Mouse (Mus musculus) ES-E14 (cell line): ENCODE data around the gene Hectd4. TPM values are rescaled to one million over a fixed set of nuclear protein-coding genes. Genes with fewer than 3 reads are reported as not detected.

ENCODE experiments used
- DNase-seq: peaks from one replicate; pipeline ENCODE4 v3.0.0-alpha.2; 2013; ENCODE audit warnings: low read depth, low spot score
- H3K27ac ChIP-seq: 2 replicates; pipeline ENCODE4 v1.5.1; 2012; ENCODE audit warnings: low read depth, mild to moderate bottlenecking, low read length, moderate library complexity, mixed read lengths; ENCODE audit not compliant: poor library complexity, insufficient read depth, severe bottlenecking
- H3K36me3 ChIP-seq: 2 replicates; pipeline ENCODE4 v1.6.1; 2012; ENCODE audit warnings: mild to moderate bottlenecking, low read length, moderate library complexity, mixed read lengths; ENCODE audit not compliant: control insufficient read depth, poor library complexity, insufficient read depth, severe bottlenecking
- H3K4me1 ChIP-seq, 2 experiments: fragments of 150-350 bp in 1 of 2; sonication (generic) in 1 of 2; 2 replicates each; pipeline ENCODE4 v1.6.1; 2012; ENCODE audit warnings: low read length in 2 of 2, mild to moderate bottlenecking in 1 of 2, mixed read lengths in 1 of 2; ENCODE audit not compliant: control insufficient read depth in 2 of 2, insufficient read depth in 2 of 2, poor library complexity in 1 of 2
- H3K4me3 ChIP-seq, 2 experiments: fragments of 150-350 bp in 1 of 2; sonication (generic) in 1 of 2; 2 replicates each; pipeline ENCODE4 v1.5.1; 2012; ENCODE audit warnings: low read length in 2 of 2, low read depth in 1 of 2, mild to moderate bottlenecking in 1 of 2, mixed read lengths in 1 of 2; ENCODE audit not compliant: insufficient read depth in 1 of 2, poor library complexity in 1 of 2, severe bottlenecking in 1 of 2
- H3K9ac ChIP-seq: 2 replicates; pipeline ENCODE4 v1.6.1; 2012; ENCODE audit warnings: low read depth, mild to moderate bottlenecking, low read length, mixed read lengths; ENCODE audit not compliant: poor library complexity, insufficient read depth, severe bottlenecking
- H3K9me3 ChIP-seq: fragments of 150-350 bp; sonication (generic); 2 replicates; pipeline ENCODE4 v1.6.1; 2012; ENCODE audit warnings: low read depth, mild to moderate bottlenecking, low read length; ENCODE audit not compliant: control insufficient read depth, insufficient read depth
- CHD2 ChIP-seq: IDR thresholded peaks from 2 replicates; pipeline ENCODE4 v1.6.1; 2014; ENCODE audit warnings: mild to moderate bottlenecking, low read depth, low read length, inconsistent platforms
- HCFC1 ChIP-seq: IDR thresholded peaks from 2 replicates; pipeline ENCODE4 v1.6.1; 2012; ENCODE audit warnings: low read length, inconsistent platforms, borderline replicate concordance; ENCODE audit not compliant: insufficient read depth
- MAFK ChIP-seq: IDR thresholded peaks from 2 replicates; pipeline ENCODE4 v1.6.1; 2014; ENCODE audit warnings: mild to moderate bottlenecking, low read depth, low read length, inconsistent platforms; ENCODE audit not compliant: insufficient read depth
- ZC3H11A ChIP-seq: IDR thresholded peaks from 2 replicates; pipeline ENCODE4 v1.6.1; 2012; ENCODE audit warnings: low read depth, mild to moderate bottlenecking, inconsistent platforms, low read length, borderline replicate concordance
- ZNF384 ChIP-seq: IDR thresholded peaks from 2 replicates; pipeline ENCODE4 v1.6.1; 2012; ENCODE audit warnings: low read depth, low read length, inconsistent platforms
- in situ Hi-C, 2 experiments: fragments of 600-800 bp; cut with MboI; formaldehyde crosslinking; loops; one replicate each; pipeline ENCODE4 v1.15.1; 2025; ENCODE audit warnings: low sequenced_read_pairs in 2 of 2, inconsistent platforms in 1 of 2; ENCODE audit not compliant: unreplicated experiment in 2 of 2
- total RNA-seq: library from RNA; depleted of rRNA; stranded (reverse); fragments of 300-350 nt; gene quantifications from 2 replicates; pipeline ENCODE4 v1.2.3, GENCODE M21; 2012

Gene Hectd4
- total RNA-seq, 1 experiment = 14.2 TPM

GRCm38 (mm10) chr5:121196764-121197163 lies 23.3 kb upstream of the Hectd4 start:
- H3K27ac ChIP-seq = no peak overlapping the region
- H3K4me3 ChIP-seq = no peak overlapping the region
- no peak overlapping the region for H3K9ac ChIP-seq
- no peaks in the 10 kb centered on the region for H3K4me1 ChIP-seq
- H3K36me3 ChIP-seq = no peaks in the 10 kb centered on the region
- TF ChIP-seq HCFC1 (no peak), CHD2 (no peak), ZNF384 (no peak), ZC3H11A (no peak), MAFK (no peak)
- in situ Hi-C loops = no loop called here
- no peaks in the 10 kb centered on the region for H3K9me3 ChIP-seq
- no peak for DNase-seq

GRCm38 (mm10) chr5:121197337-121197736 lies 22.7 kb upstream of the Hectd4 start:
- in situ Hi-C loops = no loop called here
- Histone ChIP-seq H3K4me1 (no peaks in the 10 kb centered on the region), H3K4me3 (no peak overlapping the region), H3K9ac (no peak overlapping the region; the same call in 1 of the 2 replicates), H3K27ac (no peak overlapping the region), H3K9me3 (no peaks in the 10 kb centered on the region), H3K36me3 (no peaks in the 10 kb centered on the region)
- no peak for TF ChIP-seq ZNF384
- no peak for TF ChIP-seq ZC3H11A
- TF ChIP-seq CHD2 = no peak
- no peak for TF ChIP-seq MAFK
- TF ChIP-seq HCFC1 = no peak
- DNase-seq = no peak

- no peaks in the 10 kb centered on the region for H3K4me1 ChIP-seq
- TF ChIP-seq ZC3H11A = no peak
- TF ChIP-seq MAFK = no peak
- TF ChIP-seq CHD2 = no peak
- TF ChIP-seq ZNF384 = no peak
- no peak for TF ChIP-seq HCFC1
- H3K27ac ChIP-seq = no peak overlapping the region
- no peak overlapping the region for H3K9ac ChIP-seq
- H3K9me3 ChIP-seq = no peaks in the 10 kb centered on the region
- H3K4me3 ChIP-seq = no peak overlapping the region
- in situ Hi-C loops = no loop called here
- no peak for DNase-seq
- no peaks in the 10 kb centered on the region for H3K36me3 ChIP-seq
Measured at GRCm38 (mm10) chr5:121198376-121198775, 21.6 kb upstream of the Hectd4 start.

- DNase-seq = no peak
- Histone ChIP-seq H3K4me1 (no peaks in the 10 kb centered on the region), H3K4me3 (no peak overlapping the region), H3K27ac (no peak overlapping the region), H3K36me3 (peaks cover 20% of the 10 kb centered on the region), H3K9me3 (no peaks in the 10 kb centered on the region), H3K9ac (no peak overlapping the region)
- in situ Hi-C loops = no loop called here
- no peak for TF ChIP-seq CHD2
- 0 out of 2 replicates have a peak, but pooled peaks have one; percentile 41 for TF ChIP-seq ZNF384
Measured at GRCm38 (mm10) chr5:121201739-121202138, 18.3 kb upstream of the Hectd4 start.

GRCm38 (mm10) chr5:121202467-121202866 lies 17.6 kb upstream of the Hectd4 start:
- no peak for TF ChIP-seq HCFC1
- no peak for TF ChIP-seq MAFK
- no peak for TF ChIP-seq ZC3H11A
- no peak for TF ChIP-seq ZNF384
- no peak for TF ChIP-seq CHD2
- Histone ChIP-seq H3K36me3 (peaks cover 26% of the 10 kb centered on the region), H3K9me3 (no peaks in the 10 kb centered on the region), H3K9ac (no peak overlapping the region), H3K4me3 (no peak overlapping the region), H3K27ac (no peak overlapping the region), H3K4me1 (no peaks in the 10 kb centered on the region)
- in situ Hi-C loops = no loop called here
- DNase-seq = no peak
